Mouse (Mus musculus): ENCODE measurements around the gene Helt. TPM values are rescaled to one million over a fixed set of nuclear protein-coding genes. Genes with fewer than 3 reads are reported as not detected.

The Helt gene
- total RNA-seq (2017) = not detected in 2 replicates

- no peak for ATAC-seq (ENCODE audit: extremely low read depth, insufficient number of reproducible peaks, low FRiP score, poor library complexity, severe bottlenecking)
Observed at GRCm38 (mm10) chr8:46294181-46294892, at the start of gene Helt. Helt (minus strand) TSS chr8:46294671.

GRCm38 (mm10) chr8:46342272-46342671 is 47.8 kb upstream of the Helt start:
- ATAC-seq (ENCODE audit: extremely low read depth, insufficient number of reproducible peaks, low FRiP score, poor library complexity, severe bottlenecking) = no peak

- ATAC-seq (ENCODE audit: extremely low read depth, insufficient number of reproducible peaks, low FRiP score, poor library complexity, severe bottlenecking) = peak; percentile 60
Observed at GRCm38 (mm10) chr8:46340381-46341273, 46.2 kb upstream of the Helt start.

GRCm38 (mm10) chr8:46339317-46339716 is 44.8 kb upstream of the Helt start:
- no peak for ATAC-seq (ENCODE audit: extremely low read depth, insufficient number of reproducible peaks, low FRiP score, poor library complexity, severe bottlenecking)

- peak; percentile 77 for ATAC-seq (ENCODE audit: extremely low read depth, insufficient number of reproducible peaks, low FRiP score, poor library complexity, severe bottlenecking)
Observed at GRCm38 (mm10) chr8:46336351-46336750, 41.9 kb upstream of the Helt start.

- ATAC-seq (ENCODE audit: extremely low read depth, insufficient number of reproducible peaks, low FRiP score, poor library complexity, severe bottlenecking) = no peak
Observed at GRCm38 (mm10) chr8:46332389-46333061, 38.1 kb upstream of the Helt start.

GRCm38 (mm10) chr8:46331801-46332200 is 37.3 kb upstream of the Helt start:
- no peak for ATAC-seq (ENCODE audit: extremely low read depth, insufficient number of reproducible peaks, low FRiP score, poor library complexity, severe bottlenecking)

GRCm38 (mm10) chr8:46329396-46329795 is 34.9 kb upstream of the Helt start:
- no peak for ATAC-seq (ENCODE audit: extremely low read depth, insufficient number of reproducible peaks, low FRiP score, poor library complexity, severe bottlenecking)

GRCm38 (mm10) chr8:46327284-46327683 is 32.8 kb upstream of the Helt start:
- ATAC-seq (ENCODE audit: extremely low read depth, insufficient number of reproducible peaks, low FRiP score, poor library complexity, severe bottlenecking) = no peak

- peak; percentile 85 for ATAC-seq (ENCODE audit: extremely low read depth, insufficient number of reproducible peaks, low FRiP score, poor library complexity, severe bottlenecking)
Observed at GRCm38 (mm10) chr8:46326715-46327114, 32.2 kb upstream of the Helt start.

GRCm38 (mm10) chr8:46324676-46325075 is 30.2 kb upstream of the Helt start:
- no peak for ATAC-seq (ENCODE audit: extremely low read depth, insufficient number of reproducible peaks, low FRiP score, poor library complexity, severe bottlenecking)

- no peak for ATAC-seq (ENCODE audit: extremely low read depth, insufficient number of reproducible peaks, low FRiP score, poor library complexity, severe bottlenecking)
Observed at GRCm38 (mm10) chr8:46323672-46324191, 29.3 kb upstream of the Helt start.

- ATAC-seq (ENCODE audit: extremely low read depth, insufficient number of reproducible peaks, low FRiP score, poor library complexity, severe bottlenecking) = peak; percentile 48; the same call in 1 of the 2 replicates
Observed at GRCm38 (mm10) chr8:46322833-46323232, 28.4 kb upstream of the Helt start.

GRCm38 (mm10) chr8:46322421-46322820 is 27.9 kb upstream of the Helt start:
- no peak for ATAC-seq (ENCODE audit: extremely low read depth, insufficient number of reproducible peaks, low FRiP score, poor library complexity, severe bottlenecking)

GRCm38 (mm10) chr8:46318802-46319201 is 24.3 kb upstream of the Helt start:
- ATAC-seq (ENCODE audit: extremely low read depth, insufficient number of reproducible peaks, low FRiP score, poor library complexity, severe bottlenecking) = no peak

- no peak for ATAC-seq (ENCODE audit: extremely low read depth, insufficient number of reproducible peaks, low FRiP score, poor library complexity, severe bottlenecking)
Observed at GRCm38 (mm10) chr8:46317161-46317560, 22.7 kb upstream of the Helt start.

GRCm38 (mm10) chr8:46313798-46314197 is 19.3 kb upstream of the Helt start:
- no peak for ATAC-seq (ENCODE audit: extremely low read depth, insufficient number of reproducible peaks, low FRiP score, poor library complexity, severe bottlenecking)

- ATAC-seq (ENCODE audit: extremely low read depth, insufficient number of reproducible peaks, low FRiP score, poor library complexity, severe bottlenecking) = peak; percentile 95
Observed at GRCm38 (mm10) chr8:46311159-46311558, 16.7 kb upstream of the Helt start.

GRCm38 (mm10) chr8:46308189-46308588 is 13.7 kb upstream of the Helt start:
- no peak for ATAC-seq (ENCODE audit: extremely low read depth, insufficient number of reproducible peaks, low FRiP score, poor library complexity, severe bottlenecking)
